Mouse (Mus musculus): ENCODE data around the gene Rtn2.

The Rtn2 gene

GRCm38 (mm10) chr7:19282385-19282784 lies at the start of gene Rtn2:
Gene Rtn2, plus strand, starts transcription at chr7:19282624.
- DNase-seq (ENCODE audit: low read depth, low spot score) = peak; percentile 63

DNA sequence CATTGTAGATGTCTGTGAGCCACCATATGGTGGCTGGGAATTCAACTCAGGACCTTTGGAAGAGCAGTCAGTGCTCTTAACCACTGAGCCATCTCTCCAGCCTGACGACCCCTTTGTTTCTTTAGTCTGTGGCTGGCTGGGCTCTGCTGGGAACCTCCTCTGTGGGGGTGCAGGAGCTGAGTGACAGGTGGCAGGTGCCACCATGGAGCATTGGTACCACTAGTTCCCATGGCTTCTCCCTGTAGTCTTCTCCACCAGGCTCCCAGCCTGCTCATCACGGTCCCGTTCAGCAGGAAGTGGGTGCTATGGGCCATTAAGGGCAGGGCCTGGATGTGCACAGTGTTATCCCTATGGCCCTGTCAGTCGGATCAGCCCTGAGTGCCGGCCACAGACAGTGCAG lies 47.8 kb upstream of the Rtn2 start:
- DNase-seq (ENCODE audit: low read depth, low spot score) = no peak

GRCm38 (mm10) chr7:19235092-19235671 lies 47.2 kb upstream of the Rtn2 start:
- DNase-seq (ENCODE audit: low read depth, low spot score) = no peak

DNA sequence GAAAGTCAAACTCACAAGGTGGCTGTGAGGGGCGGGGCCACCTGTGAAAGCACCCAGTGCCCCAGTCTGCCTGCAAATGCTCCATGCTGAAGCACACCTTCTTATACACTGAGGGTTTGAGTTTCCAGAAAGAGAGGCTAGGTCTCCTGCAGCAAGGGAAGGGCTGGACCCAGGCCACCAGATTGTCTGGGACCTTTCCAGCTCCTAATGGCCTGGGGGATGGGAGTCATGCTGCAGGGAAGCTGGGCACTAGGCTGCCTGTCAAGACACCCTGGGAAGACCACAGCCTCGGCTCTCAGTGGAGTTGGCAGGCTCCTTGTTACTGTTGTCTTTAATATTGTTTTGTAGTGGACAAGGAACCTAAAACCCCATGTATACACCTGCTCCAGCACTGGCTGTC lies 46.0 kb upstream of the Rtn2 start:
- DNase-seq (ENCODE audit: low read depth, low spot score) = no peak

DNA sequence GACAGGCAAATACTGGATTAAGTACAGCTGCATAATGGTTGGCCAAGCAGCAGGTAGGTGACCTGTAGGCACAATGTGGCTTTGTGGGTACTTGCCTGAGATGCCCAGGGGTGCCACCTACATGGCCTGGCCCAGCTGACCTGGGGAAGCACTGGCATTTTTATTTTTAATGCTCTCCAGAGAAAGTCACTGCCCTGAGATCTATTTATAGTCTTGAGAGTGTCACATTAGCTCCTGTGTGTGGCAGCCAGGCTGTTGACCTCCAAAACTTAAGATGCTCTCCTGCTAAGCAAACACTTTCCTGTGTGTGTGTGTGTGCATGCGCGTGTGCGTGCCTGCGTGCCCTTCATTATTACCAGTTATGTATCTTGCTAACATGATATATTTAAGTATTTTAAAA lies 44.1 kb upstream of the Rtn2 start:
- DNase-seq (ENCODE audit: low read depth, low spot score) = no peak

DNA sequence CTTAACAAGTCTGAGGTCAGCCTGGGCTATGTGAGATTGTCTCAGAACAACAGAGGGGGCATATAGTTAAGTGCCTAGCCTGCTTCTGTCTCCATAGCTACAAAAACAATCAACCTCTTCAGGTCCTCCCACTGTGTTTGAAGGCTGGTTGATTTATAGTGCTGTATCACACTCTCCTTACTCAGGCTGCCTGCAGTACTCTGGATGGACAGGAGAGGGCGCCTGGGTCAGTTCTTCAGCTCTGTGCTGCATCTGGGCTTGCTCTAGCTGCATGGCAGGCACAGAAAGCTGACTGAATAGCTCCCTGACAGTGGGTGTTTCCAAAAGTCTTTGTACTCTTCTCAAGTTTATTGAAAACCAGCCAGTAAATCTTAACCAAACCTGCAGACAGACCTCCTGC lies 43.0 kb upstream of the Rtn2 start:
- DNase-seq (ENCODE audit: low read depth, low spot score) = peak; percentile 91

- no peak for DNase-seq (ENCODE audit: low read depth, low spot score)
These were observed 42.4 kb upstream of the Rtn2 start for GRCm38 (mm10) chr7:19239986-19240385.

GRCm38 (mm10) chr7:19240905-19241463 lies 41.4 kb upstream of the Rtn2 start:
- DNase-seq (ENCODE audit: low read depth, low spot score) = no peak

DNA sequence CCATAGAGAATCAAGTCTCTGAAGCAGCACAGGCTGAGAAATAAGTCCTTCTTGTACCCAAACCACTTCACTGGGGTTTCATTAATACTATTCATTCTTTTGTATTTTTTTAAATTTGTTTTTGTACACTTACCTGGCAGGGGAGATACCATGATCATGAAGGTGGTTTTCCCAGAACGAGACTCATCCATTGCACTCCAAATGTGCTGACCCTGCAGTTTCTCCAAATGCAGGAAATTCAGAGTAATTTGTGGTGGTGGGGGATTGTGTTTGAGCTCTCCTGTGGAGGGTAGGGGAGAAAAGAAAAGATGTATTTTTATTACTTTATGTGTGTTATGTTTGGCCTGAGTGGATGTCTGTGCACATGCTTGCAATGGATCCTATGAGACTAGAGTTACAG lies 40.4 kb upstream of the Rtn2 start:
- no peak for DNase-seq (ENCODE audit: low read depth, low spot score)

- no peak for DNase-seq (ENCODE audit: low read depth, low spot score)
These were observed 38.6 kb upstream of the Rtn2 start for GRCm38 (mm10) chr7:19243858-19244257.

- no peak for DNase-seq (ENCODE audit: low read depth, low spot score)
These were observed 37.3 kb upstream of the Rtn2 start for GRCm38 (mm10) chr7:19245083-19245482.

GRCm38 (mm10) chr7:19246855-19247254 lies 35.6 kb upstream of the Rtn2 start:
- DNase-seq (ENCODE audit: low read depth, low spot score) = no peak

- no peak for DNase-seq (ENCODE audit: low read depth, low spot score)
These were observed 34.9 kb upstream of the Rtn2 start for GRCm38 (mm10) chr7:19247511-19247910.

DNA sequence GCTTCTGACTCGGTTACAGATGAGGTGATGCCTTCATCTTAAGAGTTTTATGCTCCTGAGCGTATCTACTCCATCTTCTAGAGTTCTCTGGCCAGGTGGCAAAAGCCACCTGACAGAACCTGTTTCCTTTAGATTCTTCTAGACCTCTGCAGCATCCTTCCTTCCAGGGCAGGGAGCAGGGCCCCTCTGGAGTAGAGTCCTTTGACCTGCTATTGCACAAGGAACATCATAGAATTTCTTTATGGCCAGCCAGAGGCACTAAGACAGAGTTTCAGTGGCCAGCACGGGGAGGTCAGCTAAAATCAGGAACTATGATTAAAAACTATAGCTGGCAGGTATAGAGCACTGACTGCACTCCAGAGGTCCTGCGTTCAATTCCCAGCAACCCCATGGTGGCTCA lies 30.3 kb upstream of the Rtn2 start:
- no peak for DNase-seq (ENCODE audit: low read depth, low spot score)

GRCm38 (mm10) chr7:19253437-19253836 lies 29.0 kb upstream of the Rtn2 start:
- no peak for DNase-seq (ENCODE audit: low read depth, low spot score)

- no peak for DNase-seq (ENCODE audit: low read depth, low spot score)
These were observed 27.0 kb upstream of the Rtn2 start for GRCm38 (mm10) chr7:19255395-19255794.

DNA sequence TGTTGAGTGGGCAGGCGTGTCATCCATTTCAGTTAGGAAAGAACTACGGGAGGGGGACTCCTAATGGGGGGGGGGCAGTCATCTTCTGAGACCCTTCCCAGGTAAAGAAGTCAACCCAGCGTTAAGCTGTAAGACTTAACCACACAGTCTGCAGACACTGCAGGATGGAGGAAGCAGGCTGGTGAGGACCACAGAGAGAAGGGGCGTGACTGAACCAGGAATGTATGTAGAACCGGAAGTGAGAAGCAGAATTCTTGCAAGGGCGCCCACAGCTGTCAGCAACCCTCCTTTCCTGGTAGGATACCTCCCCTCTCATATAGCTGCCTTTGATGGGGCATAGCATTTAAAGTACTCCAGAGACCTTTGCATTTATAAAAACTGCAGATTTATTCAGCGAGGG lies 25.9 kb upstream of the Rtn2 start:
- no peak for DNase-seq (ENCODE audit: low read depth, low spot score)

DNA sequence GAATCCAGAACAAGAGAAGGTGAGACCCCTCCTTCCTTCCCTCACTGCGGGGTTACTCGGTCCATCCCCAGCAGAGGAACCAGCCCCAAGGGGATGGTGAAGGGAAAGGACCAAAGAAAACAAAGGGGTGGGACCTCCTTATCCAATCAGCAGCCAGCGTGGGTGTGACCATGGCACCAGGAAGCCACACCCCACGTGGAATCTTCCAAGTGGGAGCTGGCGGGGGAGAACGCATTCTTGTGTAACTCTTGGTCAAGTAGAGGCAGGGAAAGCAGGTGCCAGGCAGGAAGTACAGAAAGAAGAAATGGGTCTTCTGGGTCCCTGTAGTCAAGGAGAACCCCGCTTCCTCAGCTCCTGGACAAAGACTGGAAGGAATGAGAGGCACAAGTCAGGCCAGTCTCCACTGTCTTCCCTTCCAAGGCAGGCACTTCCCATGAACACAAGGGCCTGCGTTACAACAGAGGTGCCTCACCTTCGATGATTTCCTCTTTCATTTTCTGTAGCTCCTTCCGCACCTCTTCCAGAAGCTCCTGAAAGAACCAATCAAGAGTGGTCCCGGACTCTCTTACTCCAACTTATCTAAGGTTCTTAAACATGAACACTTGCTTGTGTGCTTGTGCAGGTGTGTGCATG lies 24.9 kb upstream of the Rtn2 start:
- peak; percentile 65 for DNase-seq (ENCODE audit: low read depth, low spot score)

- no peak for DNase-seq (ENCODE audit: low read depth, low spot score)
These were observed 24.1 kb upstream of the Rtn2 start for GRCm38 (mm10) chr7:19258336-19258735.

GRCm38 (mm10) chr7:19265147-19265546 lies 17.3 kb upstream of the Rtn2 start:
- no peak for DNase-seq (ENCODE audit: low read depth, low spot score)

- DNase-seq (ENCODE audit: low read depth, low spot score) = no peak
These were observed 16.2 kb upstream of the Rtn2 start for GRCm38 (mm10) chr7:19265928-19266822.

- no peak for DNase-seq (ENCODE audit: low read depth, low spot score)
These were observed 15.4 kb upstream of the Rtn2 start for GRCm38 (mm10) chr7:19267051-19267450.

Data from forelimb bud, embryonic 11.5 days (tissue).